Mouse (Mus musculus) forebrain, embryonic 14.5 days (tissue): ENCODE measurements at regions not wholly inside any gene's neighbourhood (a gene's known extent, or its start where the extent isn't known, plus 50 kb on each side); places are given as distances from the start of the nearest gene placed in this dataset.
"Not testable (repeated sequence)": the region's sequence is repeated elsewhere in the genome, so short reads cannot be mapped to it uniquely, and the experiment has no call there.

Source experiments
- ATAC-seq: fragments of 200-750 bp; cut with Nextera tagmentation; 2 replicates; pipeline ENCODE4 v1.8.0; 2017; ENCODE audit warnings: mild to moderate bottlenecking, moderate library complexity
- DNase-seq: peaks from one replicate; pipeline ENCODE4 v3.0.0-alpha.2; 2015; ENCODE audit warnings: low spot score
- H3K27ac ChIP-seq: fragments of 300-500 bp; sonication (generic); 2 replicates; pipeline ENCODE4 v1.5.1; 2014; ENCODE audit warnings: low read depth, mild to moderate bottlenecking, control low read depth, low read length, moderate library complexity
- H3K27me3 ChIP-seq: fragments of 300-500 bp; sonication (generic); replicated peaks from 2 replicates; pipeline ENCODE4 v1.6.1; 2014; ENCODE audit warnings: low read length, control low read depth, mixed read lengths; ENCODE audit not compliant: control insufficient read depth, insufficient read depth
- H3K36me3 ChIP-seq: fragments of 300-500 bp; sonication (generic); 2 replicates; pipeline ENCODE4 v1.6.1; 2014; ENCODE audit warnings: low read length, control low read depth; ENCODE audit not compliant: control insufficient read depth, insufficient read depth
- H3K4me1 ChIP-seq: fragments of 300-500 bp; sonication (generic); 2 replicates; pipeline ENCODE4 v1.6.1; 2014; ENCODE audit warnings: antibody characterized with exemption, low read length, control low read depth; ENCODE audit not compliant: control insufficient read depth, insufficient read depth
- H3K4me2 ChIP-seq: fragments of 300-500 bp; sonication (generic); 2 replicates; pipeline ENCODE4 v1.6.1; 2014; ENCODE audit warnings: mild to moderate bottlenecking, control low read depth, low read length
- H3K4me3 ChIP-seq: fragments of 300-500 bp; sonication (generic); 2 replicates; pipeline ENCODE4 v1.5.1; 2014; ENCODE audit warnings: low read depth, low read length, control low read depth
- H3K9ac ChIP-seq: fragments of 300-500 bp; sonication (generic); 2 replicates; pipeline ENCODE4 v1.6.1; 2014; ENCODE audit warnings: mild to moderate bottlenecking, low read length, control low read depth, moderate library complexity
- H3K9me3 ChIP-seq: fragments of 300-500 bp; sonication (generic); replicated peaks from 2 replicates; pipeline ENCODE4 v1.6.1; 2016; ENCODE audit warnings: low read length, control low read depth, mixed read lengths; ENCODE audit not compliant: control insufficient read depth
- WGBS: fragments of 180-500 bp; shearing (Covaris S2); extraction: QIAGEN DNeasy Blood & Tissue Kit; methylation state at CpG from one replicate; pipeline ENCODE4 v1.1.7; 2014; 5-methylcytosine and 5-hydroxymethylcytosine counted together

- Histone ChIP-seq H3K9ac (no peak overlapping the region), H3K4me2 (no peak overlapping the region), H3K4me1 (0 out of 2 replicates have a peak, but pooled peaks cover 4% of the 10 kb centered on the region), H3K4me3 (no peak overlapping the region), H3K27ac (no peak overlapping the region), H3K27me3 (no peaks in the 10 kb centered on the region), H3K9me3 (no peaks in the 10 kb centered on the region), H3K36me3 (no peaks in the 10 kb centered on the region)
- peak; percentile 7 for DNase-seq
- no peak for ATAC-seq
- WGBS, result 68% methylated on average over 9 of the region's 9 CpGs
Observed at GRCm38 (mm10) chr12:107181291-107181690, 307.1 kb upstream of the 3110018I06Rik start.

GRCm38 (mm10) chr12:107182091-107182655, 306.3 kb upstream of the 3110018I06Rik start:
- ATAC-seq (no peak), DNase-seq (no peak)
- Histone ChIP-seq H3K27me3 (no peaks in the 10 kb centered on the region), H3K4me2 (no peak overlapping the region), H3K27ac (no peak overlapping the region), H3K9ac (no peak overlapping the region), H3K4me3 (no peak overlapping the region), H3K4me1 (0 out of 2 replicates have a peak, but pooled peaks cover 4% of the 10 kb centered on the region), H3K36me3 (no peaks in the 10 kb centered on the region), H3K9me3 (no peaks in the 10 kb centered on the region)
- 89% methylated on average over 18 of the region's 18 CpGs for WGBS

- H3K4me2 ChIP-seq, result peak overlapping the region; percentile 25; the same call in 1 of the 2 replicates
Observed at GRCm38 (mm10) chr12:107183283-107183682, 305.1 kb upstream of the 3110018I06Rik start.

GRCm38 (mm10) chr12:107184426-107184825, 304.0 kb upstream of the 3110018I06Rik start:
- Histone ChIP-seq H3K4me1 (0 out of 2 replicates have a peak, but pooled peaks cover 4% of the 10 kb centered on the region), H3K4me2 (no peak overlapping the region), H3K27me3 (no peaks in the 10 kb centered on the region), H3K9me3 (no peaks in the 10 kb centered on the region), H3K27ac (no peak overlapping the region), H3K4me3 (no peak overlapping the region), H3K9ac (no peak overlapping the region), H3K36me3 (no peaks in the 10 kb centered on the region)
- DNase-seq, result peak; percentile 65
- WGBS, result 20% methylated on average over 3 of the region's 3 CpGs
- no peak for ATAC-seq

More at GRCm38 (mm10) chr12:107183283-107183682, 305.1 kb upstream of the 3110018I06Rik start:
- Histone ChIP-seq H3K9me3 (no peaks in the 10 kb centered on the region), H3K36me3 (no peaks in the 10 kb centered on the region), H3K27me3 (no peaks in the 10 kb centered on the region), H3K4me3 (no peak overlapping the region), H3K9ac (no peak overlapping the region), H3K4me1 (0 out of 2 replicates have a peak, but pooled peaks cover 4% of the 10 kb centered on the region), H3K27ac (no peak overlapping the region)
- 65% methylated on average over 9 of the region's 9 CpGs for WGBS
- DNase-seq, result peak; percentile 35
- ATAC-seq, result peak; percentile 63; the same call in 1 of the 2 replicates

GRCm38 (mm10) chr12:107186361-107186760, 302.1 kb upstream of the 3110018I06Rik start:
- H3K27me3 ChIP-seq, result no peaks in the 10 kb centered on the region
- DNase-seq, result no peak
- no peak overlapping the region for H3K4me3 ChIP-seq
- no peaks in the 10 kb centered on the region for H3K9me3 ChIP-seq
- WGBS, result 63% methylated on average over 6 of the region's 6 CpGs
- H3K27ac ChIP-seq, result no peak overlapping the region
- H3K4me2 ChIP-seq, result no peak overlapping the region
- no peaks in the 10 kb centered on the region for H3K36me3 ChIP-seq
- ATAC-seq, result no peak
- 0 out of 2 replicates have a peak, but pooled peaks cover 4% of the 10 kb centered on the region for H3K4me1 ChIP-seq
- H3K9ac ChIP-seq, result no peak overlapping the region

GRCm38 (mm10) chr12:107188055-107188454, 300.4 kb upstream of the 3110018I06Rik start:
- H3K9me3 ChIP-seq, result no peaks in the 10 kb centered on the region
- no peak overlapping the region for H3K4me3 ChIP-seq
- no peaks in the 10 kb centered on the region for H3K36me3 ChIP-seq
- H3K4me2 ChIP-seq, result no peak overlapping the region
- no peak overlapping the region for H3K9ac ChIP-seq
- H3K4me1 ChIP-seq, result 0 out of 2 replicates have a peak, but pooled peaks cover 4% of the 10 kb centered on the region
- no peak overlapping the region for H3K27ac ChIP-seq
- no peak for ATAC-seq
- H3K27me3 ChIP-seq, result no peaks in the 10 kb centered on the region
- WGBS, result 78% methylated on average over 5 of the region's 5 CpGs
- no peak for DNase-seq

- H3K36me3 ChIP-seq, result no peaks in the 10 kb centered on the region
- H3K4me1 ChIP-seq, result no peaks in the 10 kb centered on the region
- H3K27ac ChIP-seq, result no peak overlapping the region
- H3K4me3 ChIP-seq, result no peak overlapping the region
- H3K9me3 ChIP-seq, result no peaks in the 10 kb centered on the region
- no peak overlapping the region for H3K4me2 ChIP-seq
- WGBS, result 85% methylated on average over 2 of the region's 2 CpGs
- H3K9ac ChIP-seq, result no peak overlapping the region
- DNase-seq (no peak), ATAC-seq (no peak)
- H3K27me3 ChIP-seq, result no peaks in the 10 kb centered on the region
Observed at GRCm38 (mm10) chr12:107198389-107199018, 289.9 kb upstream of the 3110018I06Rik start.

GRCm38 (mm10) chr12:107200903-107201302, 287.5 kb upstream of the 3110018I06Rik start:
- ATAC-seq (no peak), DNase-seq (no peak)
- Histone ChIP-seq H3K27me3 (no peaks in the 10 kb centered on the region), H3K36me3 (no peaks in the 10 kb centered on the region), H3K4me2 (no peak overlapping the region), H3K4me1 (no peaks in the 10 kb centered on the region), H3K9me3 (no peaks in the 10 kb centered on the region), H3K4me3 (no peak overlapping the region), H3K9ac (no peak overlapping the region), H3K27ac (no peak overlapping the region)
- WGBS, result 73% methylated on average over 4 of the region's 4 CpGs

- H3K27me3 ChIP-seq, DNase-seq, H3K4me1 ChIP-seq, H3K27ac ChIP-seq, H3K4me3 ChIP-seq, ATAC-seq, H3K9ac ChIP-seq, H3K9me3 ChIP-seq, H3K4me2 ChIP-seq, H3K36me3 ChIP-seq: not testable (repeated sequence)
- 63% methylated on average over 6 of the region's 6 CpGs for WGBS
Observed at GRCm38 (mm10) chr12:107208826-107209225, 279.6 kb upstream of the 3110018I06Rik start.
